Mouse (Mus musculus) right cerebral cortex, postnatal 10 days (tissue): ENCODE measurements around the gene Bard1.

Experiments
- DNase-seq, 2 experiments: peaks; one replicate each; pipeline ENCODE4 v3.0.0; 2021; ENCODE audit warnings: low spot score in 2 of 2

Gene Bard1

DNA sequence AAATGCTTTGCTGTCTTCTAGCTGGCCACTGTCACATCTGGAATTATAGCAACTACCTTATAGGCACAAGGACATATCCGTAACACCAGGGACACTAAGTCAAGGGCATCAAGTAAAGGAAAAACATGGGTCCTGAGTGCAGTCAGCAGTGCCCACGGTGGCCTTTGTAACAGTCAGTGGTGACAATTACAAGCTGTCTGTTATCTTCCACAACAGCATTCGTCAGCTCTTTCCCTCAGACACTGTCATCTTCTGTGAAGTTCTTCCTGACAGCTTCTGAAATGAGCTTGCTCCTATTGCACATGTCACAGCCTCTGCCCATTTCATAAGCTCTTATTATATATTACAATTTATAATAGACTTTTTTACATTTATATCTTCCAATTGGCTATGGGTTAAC, 50.7 kb downstream of the Bard1 start:
- no peak for DNase-seq

DNA sequence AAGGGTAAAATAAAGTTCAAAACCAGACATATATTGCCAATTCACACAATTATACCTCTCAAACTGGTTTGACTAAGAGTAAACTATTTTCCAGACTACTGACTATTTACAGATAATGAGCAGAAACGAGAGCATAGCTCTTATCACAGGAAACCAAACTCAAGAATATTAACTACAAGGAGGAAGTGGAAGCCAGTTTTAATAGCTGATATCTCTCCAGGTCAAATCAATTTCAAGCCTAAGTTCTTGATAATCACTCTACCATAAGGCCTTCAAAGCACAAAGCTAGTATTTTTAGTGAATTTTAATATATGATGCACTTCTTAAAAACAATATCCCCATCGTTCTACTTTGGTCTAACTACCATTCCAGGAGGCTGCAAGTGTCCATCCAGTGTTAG, 57.8 kb downstream of the Bard1 start:
- DNase-seq = no peak

DNA sequence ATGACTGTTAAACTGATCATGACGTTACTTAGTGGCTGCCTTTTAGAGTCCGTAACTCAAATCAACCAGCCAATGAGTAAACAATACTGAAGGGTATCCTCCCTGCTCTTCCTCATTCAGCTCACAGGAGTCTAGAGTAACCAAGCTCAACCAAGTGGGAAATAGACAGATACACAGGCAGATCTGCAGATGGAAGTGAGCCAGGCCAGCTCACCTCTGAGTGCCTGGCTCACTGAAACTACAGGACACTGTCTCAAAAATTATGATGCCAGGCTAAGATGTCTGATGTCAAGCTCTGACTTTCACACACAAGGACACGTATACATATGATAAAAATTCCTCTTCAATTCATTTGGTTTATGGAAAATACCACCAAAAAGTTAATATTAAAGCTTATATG, 59.0 kb downstream of the Bard1 start:
- DNase-seq = no peak

DNA sequence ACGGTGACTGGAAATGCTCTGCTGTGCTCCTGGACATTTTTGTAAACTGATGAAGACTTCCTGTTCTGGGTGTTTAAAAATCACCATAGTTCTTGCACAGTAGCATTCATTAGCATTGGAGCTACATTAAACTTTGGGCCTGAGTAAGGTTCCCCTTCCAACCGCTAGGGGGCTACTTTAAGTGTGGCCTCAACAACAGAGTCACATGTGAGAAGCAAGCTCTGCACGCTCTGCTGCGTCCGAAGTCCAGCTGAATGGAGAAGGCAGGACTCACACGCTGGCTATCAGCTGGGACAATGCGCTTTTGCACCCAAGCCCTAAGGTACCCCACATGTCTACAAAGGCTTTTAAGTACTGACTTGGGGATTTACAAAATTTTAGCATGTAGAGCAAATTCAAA, 65.9 kb downstream of the Bard1 start:
- DNase-seq = no peak

DNA sequence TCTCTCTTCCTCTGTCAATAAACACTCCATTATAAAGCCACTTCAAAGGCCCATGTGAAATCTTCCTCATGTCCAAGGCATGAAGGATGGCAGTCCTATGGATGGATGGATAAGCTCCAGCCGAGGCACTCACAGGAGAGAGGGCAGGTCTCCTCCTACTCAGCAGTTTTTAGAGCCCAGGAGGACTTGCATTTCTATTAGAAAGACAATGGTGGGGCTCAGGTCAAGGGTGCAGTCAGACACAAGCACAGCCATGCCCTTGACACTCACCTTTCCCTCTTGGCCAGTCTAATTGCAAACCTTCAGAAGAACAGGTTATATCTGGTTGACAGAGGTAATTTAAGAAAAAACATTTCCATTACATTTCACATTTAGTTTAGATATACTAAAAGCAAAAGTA, 67.4 kb downstream of the Bard1 start:
- no peak for DNase-seq

DNA sequence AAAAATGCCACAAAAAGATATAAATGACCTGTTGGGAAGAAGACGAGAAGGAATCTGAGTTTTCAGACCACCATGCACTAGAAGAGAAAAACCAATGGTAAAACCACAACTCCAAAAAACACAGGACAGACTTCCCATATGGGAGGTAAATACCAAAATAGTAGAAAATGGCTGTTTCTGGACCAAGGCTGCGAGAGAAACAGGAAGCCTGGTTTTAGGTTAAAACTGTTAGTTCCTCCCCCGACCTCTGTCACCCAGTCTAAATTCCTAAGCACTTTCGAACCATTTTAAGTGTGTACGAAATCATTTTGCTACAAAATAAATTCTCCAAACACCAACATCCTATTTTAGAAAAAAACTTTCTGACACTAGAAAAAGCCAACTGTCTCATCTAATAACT, 80.2 kb downstream of the Bard1 start:
- DNase-seq = no peak

DNA sequence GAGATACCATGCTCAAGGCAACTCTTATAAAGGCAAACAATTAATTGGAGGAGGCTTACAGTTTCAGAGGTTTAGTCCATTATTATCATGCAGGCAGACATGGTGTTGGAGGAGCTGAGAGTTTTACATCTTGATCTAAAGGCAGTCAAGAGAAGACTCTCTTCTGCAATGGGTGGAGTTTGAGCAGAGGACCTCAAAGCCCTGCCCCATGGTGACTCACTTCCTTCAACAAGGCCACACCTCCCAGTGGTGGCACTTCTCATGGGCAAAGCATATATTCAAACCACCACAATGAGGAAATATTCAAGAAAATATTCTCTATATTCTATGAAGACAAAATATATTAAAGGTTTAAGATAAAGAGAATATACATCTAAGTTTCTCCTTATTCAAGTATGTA, 88.6 kb downstream of the Bard1 start:
- no peak for DNase-seq

DNA sequence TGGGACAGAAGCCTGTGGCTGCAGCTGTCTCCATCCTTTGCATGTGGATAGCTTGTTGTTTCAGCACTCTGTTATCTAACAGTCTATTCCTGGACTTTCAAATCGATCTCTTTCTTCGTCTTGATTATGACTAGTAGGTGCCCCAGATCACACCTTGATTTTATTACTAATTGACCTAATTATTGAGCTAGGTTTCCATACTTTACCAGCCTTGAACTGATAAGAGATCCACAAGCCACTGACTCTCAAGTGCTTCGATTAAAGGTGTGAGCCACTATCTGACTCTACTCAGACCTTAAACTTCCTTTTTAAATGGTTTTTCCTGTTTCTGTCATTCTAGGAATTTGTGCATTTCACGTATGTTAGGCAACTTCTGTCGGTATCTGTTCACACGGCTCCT, 96.9 kb downstream of the Bard1 start:
- no peak for DNase-seq

DNA sequence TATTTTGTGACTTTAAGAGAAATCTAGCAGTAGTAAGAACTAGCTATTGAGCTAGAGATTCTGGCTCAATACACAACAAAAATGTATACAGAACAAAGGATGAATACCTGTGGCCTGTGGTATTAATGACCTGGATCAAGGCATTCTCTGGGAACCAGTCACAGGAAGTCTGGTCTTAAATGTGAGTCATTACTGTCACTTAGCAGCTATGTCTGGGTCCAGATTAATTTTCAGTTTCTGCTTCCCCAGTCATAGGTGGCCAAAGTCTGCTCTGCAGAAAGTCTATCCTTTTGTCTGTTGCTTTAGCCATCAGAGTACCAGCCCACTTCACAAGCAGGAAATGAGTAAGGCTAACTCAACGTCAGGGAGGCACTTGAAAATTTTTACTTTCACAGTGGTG, 98.8 kb downstream of the Bard1 start:
- no peak for DNase-seq

DNA sequence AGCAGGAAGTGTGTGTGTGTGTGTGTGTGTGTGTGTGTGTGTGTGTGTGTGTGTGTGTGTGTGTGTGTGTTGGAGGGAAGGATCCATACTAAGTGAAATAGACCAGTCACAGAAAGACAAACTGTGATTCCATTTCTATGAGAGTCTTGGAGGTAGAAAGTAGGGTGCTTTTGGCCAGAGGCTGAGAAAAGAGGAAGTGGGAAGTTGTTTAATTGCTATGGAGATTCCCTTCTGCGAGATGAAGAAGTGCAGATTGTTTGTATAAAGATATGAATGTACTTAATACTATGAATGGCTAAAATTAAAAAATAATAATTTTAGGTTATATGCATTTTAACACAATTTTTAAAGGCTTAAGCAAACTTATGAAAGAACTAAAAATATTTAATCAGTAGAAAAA, 99.2 kb downstream of the Bard1 start:
- no peak for DNase-seq

DNA sequence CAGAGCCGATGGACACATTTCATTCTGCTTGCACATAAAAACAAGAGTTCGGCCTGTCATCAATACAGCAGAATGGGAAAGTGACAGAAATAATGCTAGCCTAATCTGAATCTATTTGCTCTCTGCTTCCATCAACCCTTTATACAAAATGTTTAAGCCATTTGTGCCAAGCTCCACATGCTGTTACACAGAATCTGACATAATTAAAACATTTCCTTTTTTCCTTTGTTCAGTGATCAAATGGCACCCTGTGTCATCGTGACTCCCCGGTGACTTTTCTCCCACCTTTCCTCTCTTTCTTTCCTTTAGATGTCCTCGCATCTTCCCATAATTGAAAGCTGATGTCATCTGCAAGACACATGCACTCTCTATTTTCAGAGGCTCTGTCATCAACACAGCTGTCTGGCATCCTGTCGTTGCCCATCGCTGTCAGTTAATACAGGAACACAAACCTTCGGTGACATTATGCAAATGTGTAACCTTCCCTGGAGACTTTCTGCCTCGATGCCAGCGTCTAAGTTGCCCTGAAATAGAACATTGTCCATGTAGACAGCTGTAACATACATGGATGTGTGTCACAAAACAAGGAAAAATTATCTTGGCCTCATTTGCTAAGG, 105.5 kb downstream of the Bard1 start:
- DNase-seq = peak in 1 of 2 experiments; percentile 25

DNA sequence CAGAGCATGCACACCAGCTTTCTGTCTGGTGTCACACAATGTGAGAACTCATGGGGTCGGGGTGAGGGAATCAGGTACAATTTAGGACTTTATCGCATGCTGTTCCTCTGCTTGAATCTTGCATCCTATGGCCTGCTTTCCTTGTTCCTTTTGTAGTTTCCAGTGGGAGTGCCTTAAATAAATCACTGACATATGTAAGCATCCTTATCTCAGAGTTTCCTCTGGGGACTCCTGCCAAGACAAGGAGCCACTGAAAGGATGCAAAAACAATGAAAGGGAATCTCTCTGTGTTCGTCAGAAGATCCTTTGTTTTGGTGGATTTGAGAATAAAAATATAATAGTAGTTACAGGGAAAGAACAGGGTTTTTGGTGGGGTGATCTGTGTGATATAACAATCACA, 106.2 kb downstream of the Bard1 start:
- no peak for DNase-seq
